Mouse (Mus musculus): ENCODE data around the gene Cep57l1.

Cep57l1 gene

DNA sequence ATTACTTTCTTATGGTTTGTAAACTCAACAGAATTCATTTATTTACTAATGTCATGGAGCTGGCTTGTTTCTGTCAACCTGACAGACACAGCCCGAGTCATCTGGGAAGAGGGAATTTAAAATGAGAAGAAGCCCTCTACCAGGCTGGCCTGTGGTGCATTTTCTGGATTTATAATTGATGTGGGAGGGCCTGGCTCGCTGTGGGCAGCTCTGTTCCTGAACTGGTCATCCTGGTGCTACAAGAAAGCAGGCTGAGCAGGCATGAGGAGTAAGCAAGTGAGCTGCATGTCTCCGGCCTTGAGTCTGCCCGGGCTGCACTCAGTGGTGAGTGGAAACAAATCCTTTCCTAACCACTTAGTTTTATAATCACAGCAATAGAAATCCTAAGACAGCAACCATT lies 65.7 kb downstream of the Cep57l1 start:
- no peak for DNase-seq (ENCODE audit: low read depth, low spot score)

DNA sequence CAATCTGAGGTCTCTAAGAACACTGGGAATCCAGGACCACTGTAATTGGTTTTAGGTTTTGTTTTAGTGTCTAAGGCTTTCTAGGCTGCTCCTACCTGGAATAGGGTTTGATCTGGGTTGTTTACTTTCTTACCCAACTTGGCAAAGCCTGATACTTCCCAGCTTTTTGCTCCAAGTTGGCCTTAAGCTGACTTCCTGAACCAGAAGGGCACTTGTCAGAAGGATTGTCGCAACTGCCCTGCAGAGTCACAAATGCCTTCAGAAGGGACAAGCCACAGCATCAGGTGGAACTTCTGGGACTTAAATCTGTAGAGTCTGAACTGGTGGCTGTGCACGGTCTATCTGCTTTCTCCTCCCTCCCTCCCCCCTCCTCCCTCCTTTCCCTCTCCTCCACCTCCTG lies 69.5 kb downstream of the Cep57l1 start:
- DNase-seq (ENCODE audit: low read depth, low spot score), result no peak

DNA sequence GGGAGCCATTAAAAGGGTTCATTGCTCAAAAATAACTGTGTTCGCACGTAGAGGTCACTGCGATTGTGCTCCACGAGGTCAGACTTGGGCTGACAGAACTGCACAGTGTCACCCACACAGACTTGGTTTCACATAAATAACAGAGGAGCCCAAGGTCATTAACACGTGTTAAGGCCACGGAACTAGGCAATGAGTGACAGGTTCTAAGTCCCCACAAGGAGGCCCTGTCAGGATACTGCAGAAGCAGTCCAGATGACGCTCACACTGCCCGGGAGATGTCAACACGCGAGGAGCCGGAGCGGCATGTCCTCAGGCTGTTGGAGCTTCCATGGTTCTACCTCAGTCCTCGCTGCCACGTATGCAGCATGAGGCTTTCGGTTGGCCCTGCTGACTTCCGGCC lies 72.4 kb downstream of the Cep57l1 start:
- DNase-seq (ENCODE audit: low read depth, low spot score), result no peak

DNA sequence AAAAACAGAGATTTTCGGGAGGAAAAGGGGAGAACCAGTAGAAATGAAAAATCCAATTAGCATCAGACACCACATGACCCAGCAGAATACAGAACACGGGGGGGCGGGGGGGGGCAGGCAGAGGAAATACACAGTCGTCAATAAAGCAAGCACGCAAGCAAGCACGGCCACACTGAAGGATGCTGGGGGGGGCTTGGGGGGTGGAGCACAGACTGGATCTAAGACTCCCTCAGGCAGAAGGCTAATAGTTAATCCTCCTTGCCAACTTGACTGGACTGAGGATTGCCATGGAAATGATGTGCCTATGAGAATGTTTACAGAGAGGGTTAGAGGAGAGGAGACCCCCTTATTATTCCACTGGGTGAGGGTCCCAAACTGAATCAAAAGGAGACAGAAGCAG lies 74.3 kb downstream of the Cep57l1 start:
- no peak for DNase-seq (ENCODE audit: low read depth, low spot score)

DNA sequence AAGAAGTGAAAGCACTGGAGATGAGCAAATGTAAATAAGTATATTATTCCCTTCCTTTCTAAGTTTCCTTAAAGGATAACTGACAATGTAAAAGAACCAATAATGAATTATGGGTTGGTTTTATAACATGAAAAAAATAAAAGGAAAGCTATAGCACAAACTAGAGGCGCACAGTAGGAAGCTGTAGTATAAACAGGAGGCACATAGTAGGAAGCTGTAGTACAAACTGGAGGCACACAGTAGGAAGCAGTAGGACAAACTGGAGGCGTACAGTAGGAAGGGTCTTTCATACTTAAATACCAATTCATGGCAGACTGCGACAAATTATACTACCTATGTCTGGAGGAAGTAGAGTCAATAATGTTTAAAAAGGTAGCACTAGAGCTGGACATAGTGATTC lies 76.5 kb downstream of the Cep57l1 start:
- DNase-seq (ENCODE audit: low read depth, low spot score), result no peak

DNA sequence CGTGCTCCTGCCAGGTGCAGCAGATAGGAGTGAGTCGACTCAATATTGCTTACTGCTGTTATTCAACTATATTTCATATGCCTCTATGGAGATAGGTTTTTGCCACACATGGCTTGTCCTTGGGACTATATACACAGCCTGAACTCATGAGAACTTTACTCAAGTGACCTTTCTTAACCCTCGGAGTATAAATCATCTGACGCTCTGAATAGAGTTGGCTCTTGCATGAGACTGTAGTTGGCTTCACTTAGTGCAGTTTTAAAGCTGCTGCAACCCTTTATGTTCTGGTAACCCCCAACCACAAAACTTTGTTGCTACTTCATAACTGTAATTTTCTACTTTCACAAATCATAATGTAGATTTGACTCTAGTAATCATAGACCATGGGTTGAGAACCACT lies 77.7 kb downstream of the Cep57l1 start:
- DNase-seq (ENCODE audit: low read depth, low spot score), result no peak

DNA sequence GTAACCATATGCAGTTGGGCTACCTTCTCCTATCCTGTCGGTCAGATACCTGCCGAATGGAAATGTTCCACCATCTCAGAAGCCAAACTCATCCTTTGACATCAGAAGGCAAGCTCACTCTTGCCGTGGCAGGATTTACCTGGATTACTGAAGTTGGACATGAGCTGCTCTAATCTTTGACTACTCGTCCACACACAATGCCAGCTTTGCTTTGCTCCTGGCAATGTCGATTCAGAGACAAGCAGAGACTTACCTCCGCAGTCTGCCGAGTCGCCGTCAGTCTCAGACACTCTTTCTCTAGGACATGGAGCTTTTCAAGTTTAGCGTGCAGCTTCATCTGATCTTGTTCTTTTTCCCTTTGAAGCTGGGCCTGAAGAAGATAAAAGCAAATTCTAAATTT lies 78.9 kb downstream of the Cep57l1 start:
- no peak for DNase-seq (ENCODE audit: low read depth, low spot score)

DNA sequence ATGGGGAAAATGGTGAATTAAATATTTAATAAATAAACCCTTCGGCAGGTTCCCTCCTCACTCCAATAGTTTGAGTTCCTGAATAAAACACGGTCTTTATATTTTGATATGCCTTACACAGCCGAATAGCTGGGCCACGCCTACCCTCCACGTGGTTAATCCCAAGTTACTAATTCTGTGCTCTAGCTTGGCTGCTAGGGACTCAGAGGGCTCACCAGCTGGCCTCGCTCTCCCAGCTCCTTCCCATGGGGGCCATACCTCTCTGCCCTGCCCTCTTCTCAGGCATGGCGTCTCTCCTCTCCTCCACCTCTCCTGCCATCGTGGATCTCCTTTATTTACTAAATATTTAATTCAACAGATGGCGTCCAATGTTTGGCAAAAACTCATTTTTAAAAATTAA lies 83.5 kb downstream of the Cep57l1 start:
- no peak for DNase-seq (ENCODE audit: low read depth, low spot score)

DNA sequence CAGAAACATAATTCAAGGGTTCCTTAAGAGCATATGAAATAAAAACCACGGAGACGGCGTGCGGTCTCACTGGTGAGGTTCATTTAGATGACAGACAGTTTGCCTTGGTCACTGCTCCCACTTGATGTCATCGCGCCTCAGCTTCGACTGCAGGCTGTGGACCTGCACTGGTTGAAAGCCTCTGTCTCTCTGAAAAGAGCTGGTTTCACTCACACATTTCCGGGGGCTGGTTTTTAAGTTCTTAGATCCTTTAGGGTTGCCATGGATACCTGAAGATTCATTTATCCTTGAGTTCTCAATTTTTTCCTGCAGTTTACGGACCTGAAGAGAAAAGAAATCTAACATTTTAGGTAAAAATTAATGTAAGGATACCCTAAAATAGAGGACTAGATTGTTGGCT lies 90.1 kb downstream of the Cep57l1 start:
- no peak for DNase-seq (ENCODE audit: low read depth, low spot score)

DNA sequence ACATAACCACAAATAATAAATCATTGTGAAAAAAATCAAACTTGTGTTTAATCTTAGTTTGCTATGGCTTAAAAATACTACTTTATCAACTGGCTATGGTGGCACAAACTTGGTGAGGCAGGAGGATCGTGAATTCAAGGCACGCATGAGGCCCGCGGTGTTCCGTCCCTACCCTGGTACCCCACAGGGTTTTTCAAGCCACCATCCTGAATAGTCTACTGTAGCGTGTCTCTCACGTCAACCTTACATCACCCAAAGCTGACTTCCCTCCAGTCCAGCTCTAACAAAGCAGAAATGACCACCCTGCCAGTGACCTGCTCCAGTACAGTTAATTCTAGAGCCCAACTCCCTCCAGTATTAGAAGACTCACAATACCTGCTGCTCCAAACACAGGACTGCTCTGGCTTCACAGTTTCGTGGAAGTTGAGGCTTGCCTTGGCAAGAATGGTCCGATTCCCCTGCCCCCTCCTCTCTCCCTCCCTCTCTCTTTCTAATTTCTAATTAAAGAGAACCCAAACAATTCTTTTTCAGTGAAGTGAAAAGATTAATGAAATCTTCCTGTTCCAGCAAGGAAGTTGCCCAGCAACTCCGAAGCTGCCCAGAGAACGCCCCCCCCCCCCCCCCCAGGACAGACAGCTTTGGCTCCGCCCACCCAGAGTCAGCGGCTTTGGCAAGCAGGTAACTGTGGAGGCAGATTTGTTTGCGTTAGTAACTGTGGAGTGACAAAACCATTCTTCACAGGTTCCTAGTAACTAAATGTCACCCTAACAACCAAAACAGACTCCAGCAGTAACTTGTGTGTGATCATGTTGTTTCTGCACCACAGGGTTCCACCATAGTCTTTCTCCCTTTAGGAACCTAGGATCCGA lies 93.4 kb downstream of the Cep57l1 start, which contains the start of gene Ccdc162:
Gene Ccdc162 (minus strand): TSS at position 606 of the 869 bp plus-strand sequence.
- no peak for DNase-seq (ENCODE audit: low read depth, low spot score)

DNA sequence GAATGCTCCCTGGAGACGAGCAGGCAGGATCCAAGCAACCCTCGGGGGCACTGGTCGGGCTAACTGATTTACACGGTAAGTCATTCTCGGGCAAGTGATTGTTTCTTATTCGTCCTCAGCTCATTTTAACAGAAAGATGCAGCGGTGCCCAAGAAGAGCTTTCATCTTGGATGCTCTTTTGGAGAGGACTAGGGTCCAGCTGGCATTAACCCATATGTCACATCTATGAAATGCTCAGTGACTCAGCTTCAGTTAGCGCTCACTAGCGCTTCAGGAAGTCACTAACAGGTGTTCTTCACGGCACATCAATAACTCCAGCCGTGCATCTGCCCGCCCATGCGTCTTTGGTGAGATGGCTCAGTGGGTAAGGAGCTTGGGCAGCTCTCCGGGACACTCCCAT lies 94.1 kb downstream of the Cep57l1 start:
- DNase-seq (ENCODE audit: low read depth, low spot score), result no peak

DNA sequence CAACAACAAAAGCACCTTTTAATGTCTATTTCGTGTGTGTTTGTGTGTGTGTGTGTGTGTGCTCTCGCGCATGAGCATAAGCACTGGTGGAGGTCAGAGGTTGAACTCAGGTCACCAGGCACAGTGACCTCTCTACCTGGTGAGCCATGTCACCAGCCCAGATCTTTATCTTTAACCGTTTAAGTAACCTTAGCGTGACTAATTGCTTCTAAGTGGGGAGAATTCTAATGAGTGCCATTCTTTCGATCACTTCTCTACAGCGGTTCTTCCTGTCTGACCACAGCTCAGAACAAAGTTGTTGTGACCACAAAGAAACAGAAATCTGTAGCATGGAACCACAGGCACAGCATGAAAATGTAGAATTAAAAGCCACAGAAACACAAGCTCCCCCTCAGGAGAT lies 98.2 kb downstream of the Cep57l1 start:
- no peak for DNase-seq (ENCODE audit: low read depth, low spot score)

DNA sequence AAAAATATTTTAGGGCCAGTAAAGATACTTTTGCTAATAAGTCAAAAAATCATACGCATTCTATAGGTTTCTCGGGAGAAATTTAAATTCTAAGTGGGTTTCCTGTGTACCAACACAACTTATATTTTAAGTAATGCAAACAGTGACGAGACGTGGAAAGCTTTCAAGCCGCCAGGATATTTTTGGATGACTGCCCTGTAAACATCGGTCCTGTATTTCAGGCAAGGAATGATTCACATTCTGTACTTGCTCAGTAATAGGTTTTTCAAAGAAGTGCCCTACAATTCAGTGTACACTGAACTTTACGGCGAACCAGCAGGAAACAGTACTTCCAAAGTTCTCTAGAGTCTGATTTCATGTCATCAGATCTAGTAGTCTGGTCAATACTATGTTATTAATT lies 98.9 kb downstream of the Cep57l1 start:
- DNase-seq (ENCODE audit: low read depth, low spot score), result no peak

DNA sequence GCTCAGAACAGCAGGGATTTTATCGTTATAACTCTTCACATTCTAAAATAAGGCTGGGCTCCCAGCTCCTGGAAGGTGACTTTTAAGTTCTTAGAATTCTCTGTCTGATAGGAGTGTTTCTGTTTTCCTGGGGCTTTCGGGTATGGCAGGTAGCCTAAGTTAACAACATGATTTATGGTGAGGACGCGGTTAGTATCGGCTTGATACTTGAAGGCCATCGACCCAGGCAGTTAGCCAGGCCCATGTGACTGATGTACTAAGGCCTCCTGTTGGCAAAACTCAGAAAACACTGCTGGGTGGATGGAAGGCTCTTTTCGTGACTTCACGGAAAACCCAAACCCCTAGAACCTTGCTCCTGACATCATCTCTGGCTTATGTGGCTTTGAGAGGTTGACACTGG lies 100.3 kb downstream of the Cep57l1 start:
- no peak for DNase-seq (ENCODE audit: low read depth, low spot score)

DNA sequence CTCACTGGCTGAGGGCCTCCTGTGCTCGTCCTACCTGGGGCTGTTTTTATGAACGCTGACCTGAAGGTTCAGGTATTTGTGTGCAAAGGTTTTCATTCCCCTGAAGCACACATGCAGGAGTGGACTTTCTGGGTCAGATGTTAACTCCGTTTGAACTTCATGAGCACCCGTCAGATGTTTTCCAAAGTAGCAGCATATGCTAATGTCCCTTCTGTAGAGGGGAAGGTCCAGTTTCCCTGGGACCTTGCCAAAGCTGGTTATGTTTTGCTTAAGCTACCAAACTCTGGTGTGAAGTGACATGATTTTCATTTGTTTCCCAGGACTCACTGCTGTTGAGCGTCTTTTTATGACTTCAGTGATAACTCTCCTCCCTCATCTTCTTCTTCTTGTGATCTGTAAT lies 110.0 kb downstream of the Cep57l1 start:
- no peak for DNase-seq (ENCODE audit: low read depth, low spot score)

DNA sequence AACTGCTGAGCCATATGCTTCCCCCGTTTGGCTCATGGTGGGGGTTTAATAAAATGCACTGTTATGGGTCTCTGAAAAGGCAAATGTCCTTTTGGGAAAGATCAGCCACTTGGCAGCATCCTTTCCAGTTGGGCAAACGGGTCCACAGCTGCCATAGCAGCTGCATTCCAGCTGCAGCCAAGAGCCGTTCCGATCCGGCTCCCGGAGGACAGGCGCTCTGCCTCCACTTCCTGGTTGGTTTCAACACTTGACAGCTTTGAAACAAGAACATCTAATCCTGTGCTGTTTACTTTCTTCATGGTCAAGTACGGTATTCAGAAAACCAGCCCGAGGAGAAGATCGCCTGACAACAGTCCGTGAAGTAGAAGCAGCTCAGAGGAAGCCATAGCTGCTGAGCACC lies 112.6 kb downstream of the Cep57l1 start:
- DNase-seq (ENCODE audit: low read depth, low spot score), result no peak

DNA sequence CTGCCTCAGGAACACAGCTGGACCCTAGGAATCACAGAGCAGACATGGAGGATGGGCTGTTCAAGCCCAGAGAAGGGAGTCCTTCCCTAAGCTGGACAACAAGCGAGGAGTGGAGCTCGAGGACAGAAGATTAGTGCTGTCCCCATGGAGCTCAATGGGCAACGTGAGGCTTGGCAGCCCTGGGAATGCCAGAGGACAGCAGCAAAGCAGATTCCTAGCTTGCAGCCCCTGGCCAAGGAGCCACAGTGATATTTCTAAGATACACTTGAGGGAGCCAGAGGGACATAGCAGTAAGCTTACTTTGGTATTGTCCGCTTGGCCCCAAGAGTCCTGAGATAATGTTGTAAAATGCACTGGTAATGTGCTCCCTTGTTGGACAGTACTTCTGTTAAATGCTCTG lies 118.7 kb downstream of the Cep57l1 start:
- DNase-seq (ENCODE audit: low read depth, low spot score), result no peak

DNA sequence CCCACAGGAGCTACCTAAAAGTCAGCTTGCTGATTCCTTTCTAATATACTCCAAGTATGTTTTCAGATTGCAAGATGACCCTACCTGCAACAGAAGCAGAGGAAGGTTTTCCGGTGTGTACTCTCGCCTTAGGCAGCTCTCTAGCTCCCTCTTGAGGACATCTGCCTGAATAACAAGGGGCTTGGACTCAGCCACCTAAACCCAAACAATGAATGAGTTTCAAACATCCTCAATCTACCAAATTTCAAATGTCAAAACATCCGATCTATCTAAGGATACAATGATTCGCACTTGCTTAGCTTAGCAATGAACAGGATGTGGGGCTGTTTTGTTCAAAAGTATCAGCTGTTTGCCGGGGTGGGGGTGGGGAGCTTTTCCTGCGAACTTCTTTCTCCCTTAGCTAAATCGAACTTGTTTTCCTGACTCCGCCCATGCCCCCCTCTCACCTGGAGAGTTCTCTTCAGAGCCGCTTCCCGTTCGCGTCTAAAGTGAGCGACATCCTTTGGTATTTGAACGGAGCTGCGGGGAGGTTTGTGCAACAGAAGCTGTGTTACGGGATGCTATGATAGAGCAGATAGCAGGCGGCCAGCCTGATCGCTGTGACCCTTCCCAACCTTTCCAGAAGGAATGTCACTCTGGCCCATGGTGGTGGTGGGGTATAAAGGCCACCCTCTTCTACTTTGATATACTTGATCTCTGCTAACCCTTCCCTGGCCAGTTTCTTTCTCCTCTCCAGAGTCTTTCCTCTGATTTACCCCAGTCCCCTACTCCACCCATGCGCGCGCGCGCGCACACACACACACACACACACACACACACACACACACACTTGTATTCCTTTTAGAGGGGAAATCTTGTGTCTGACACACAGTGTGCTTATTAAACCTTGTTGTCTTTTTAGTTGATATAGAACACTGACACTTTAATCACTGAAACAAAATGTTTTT lies 119.5 kb downstream of the Cep57l1 start:
- DNase-seq (ENCODE audit: low read depth, low spot score), result peak; percentile 86

DNA sequence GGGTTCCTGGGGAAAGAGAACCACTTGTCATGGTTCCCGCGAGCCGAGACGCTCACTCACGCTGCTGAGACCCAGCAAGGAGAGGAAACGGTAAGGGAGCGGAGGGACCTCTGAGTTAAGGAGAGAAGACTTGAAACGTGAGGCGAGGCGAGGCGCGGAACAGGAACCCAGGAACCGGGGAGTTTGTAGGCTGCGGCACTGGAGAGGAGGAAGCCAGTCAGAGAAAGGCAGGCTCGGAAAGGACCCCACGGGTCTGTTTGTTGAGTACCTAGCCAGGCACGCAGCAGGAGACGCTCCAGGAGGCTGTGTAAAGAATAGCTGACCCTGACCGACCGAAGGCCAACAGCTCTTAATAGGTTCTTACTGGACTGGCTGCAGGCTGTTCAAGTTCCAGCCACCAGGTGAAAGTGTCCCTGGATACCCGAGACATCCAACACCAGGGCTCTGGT lies 125.1 kb downstream of the Cep57l1 start:
- peak; percentile 96 for DNase-seq (ENCODE audit: low read depth, low spot score)

DNA sequence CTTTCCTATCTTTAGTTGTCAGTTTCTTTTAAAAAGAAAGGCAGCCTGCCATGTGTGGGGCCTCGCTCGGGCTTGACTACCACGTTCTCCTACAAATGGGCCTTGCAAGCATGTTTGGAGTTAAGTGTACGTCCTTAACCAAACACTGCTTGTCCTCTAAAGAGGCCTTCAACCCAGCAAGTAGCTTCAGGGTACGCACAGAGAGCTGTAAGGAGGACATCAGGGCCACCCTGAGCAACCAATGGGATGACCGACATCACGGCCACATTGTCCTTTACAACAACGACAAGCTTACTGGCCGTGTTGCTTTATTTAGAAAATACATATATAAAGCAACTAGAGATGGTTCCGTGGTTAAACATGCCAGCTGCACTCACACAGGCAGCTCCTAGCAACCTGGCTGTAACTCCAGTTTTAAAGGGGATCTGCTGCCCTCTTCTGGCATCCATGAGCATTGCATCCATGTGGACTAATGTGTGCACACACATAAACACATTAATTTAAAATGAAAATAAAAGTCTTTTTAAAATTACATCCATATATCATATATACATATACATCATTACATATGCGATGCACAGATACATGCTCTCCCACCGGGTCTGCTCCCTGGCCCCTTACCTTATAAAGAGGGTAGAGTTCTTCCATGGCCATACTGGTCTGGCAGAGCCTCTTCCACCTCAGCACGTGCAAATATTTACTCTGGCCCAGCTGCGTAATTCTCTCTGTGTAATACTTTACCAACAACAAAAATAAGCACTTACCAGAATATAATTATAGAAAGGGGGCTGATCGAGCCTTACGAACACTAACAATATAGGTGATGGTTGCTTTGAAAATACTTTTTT lies 126.9 kb downstream of the Cep57l1 start:
- peak; percentile 82 for DNase-seq (ENCODE audit: low read depth, low spot score)

DNA sequence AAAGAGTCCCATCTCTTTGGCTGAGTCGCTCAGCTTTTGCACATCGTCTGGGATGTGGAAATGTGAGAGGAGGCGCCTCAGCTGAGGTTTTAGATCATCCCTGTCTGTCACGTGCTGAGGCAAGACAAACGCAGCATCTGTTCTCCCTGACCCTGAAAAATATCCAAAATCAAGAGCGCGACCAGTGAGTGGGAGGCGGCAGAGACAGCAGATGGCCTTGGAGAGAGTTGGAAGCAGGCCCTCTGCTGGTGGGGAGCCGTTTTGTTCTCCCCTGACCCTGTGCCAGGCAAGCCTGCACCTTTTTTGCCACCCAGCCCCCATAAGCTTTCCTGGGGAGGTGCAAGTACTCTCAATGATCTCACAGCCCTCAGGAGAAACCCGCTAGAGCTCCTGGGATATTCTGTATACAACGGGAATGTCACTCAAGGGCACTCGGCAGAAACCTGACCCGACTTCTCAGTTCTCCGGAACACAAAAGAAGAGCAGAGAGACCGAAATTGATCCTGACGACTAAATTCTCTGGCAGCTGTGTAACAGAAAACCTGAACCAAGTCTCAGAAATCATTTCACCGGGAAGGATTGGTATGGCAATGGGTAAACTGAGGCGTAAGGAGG lies 130.8 kb downstream of the Cep57l1 start:
- peak; percentile 83 for DNase-seq (ENCODE audit: low read depth, low spot score)
